Mouse (Mus musculus): ENCODE measurements around the gene Gcnt3.

Gene Gcnt3

GRCm38 (mm10) chr9:70006984-70007383 lies 30.9 kb downstream of the Gcnt3 start:
- DNase-seq (ENCODE audit: low spot score) = no peak

DNA sequence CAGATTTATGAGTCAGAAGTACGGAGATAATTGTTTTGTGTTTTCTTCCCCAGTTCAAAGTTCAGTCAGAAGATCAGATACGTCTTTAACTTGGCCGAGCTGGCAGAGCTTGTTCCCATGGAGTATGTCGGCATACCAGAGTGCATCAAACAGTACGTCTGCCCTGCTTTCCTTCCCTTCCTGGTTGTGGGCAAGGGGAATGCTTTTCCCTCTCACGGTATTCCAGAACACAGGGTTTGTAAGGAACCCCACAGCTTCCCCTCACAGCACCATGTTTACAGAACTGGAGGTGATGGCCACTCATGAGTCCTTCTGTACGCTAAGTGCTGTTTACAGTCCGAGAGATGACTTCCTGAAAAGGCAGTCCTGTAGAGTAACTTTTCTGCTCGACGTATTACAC lies 34.4 kb downstream of the Gcnt3 start:
- DNase-seq (ENCODE audit: low spot score) = no peak

GRCm38 (mm10) chr9:69999318-69999717 lies 38.6 kb downstream of the Gcnt3 start:
- no peak for DNase-seq (ENCODE audit: low spot score)

DNA sequence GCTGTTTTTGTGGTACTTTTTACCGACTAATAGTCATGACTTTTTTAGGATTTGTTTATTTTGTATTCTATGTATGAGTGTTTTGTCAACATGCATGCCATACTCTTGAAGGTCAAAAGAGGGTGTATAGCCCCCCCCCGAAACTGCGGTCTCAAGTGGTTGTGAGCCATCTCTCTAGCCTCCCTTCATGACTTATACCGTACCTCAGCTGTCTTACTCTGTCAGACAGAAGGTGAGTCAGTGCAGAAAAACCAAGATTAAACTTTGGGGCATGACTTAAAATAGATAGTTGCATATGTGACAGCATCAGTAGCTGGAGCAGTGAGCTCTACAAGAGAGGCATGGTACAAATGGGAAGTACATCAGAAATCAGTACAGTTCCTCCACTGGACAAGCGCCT lies 43.3 kb downstream of the Gcnt3 start:
- DNase-seq (ENCODE audit: low spot score) = no peak

- no peak for DNase-seq (ENCODE audit: low spot score)
These were observed 44.4 kb downstream of the Gcnt3 start for GRCm38 (mm10) chr9:69993479-69993878.

DNA sequence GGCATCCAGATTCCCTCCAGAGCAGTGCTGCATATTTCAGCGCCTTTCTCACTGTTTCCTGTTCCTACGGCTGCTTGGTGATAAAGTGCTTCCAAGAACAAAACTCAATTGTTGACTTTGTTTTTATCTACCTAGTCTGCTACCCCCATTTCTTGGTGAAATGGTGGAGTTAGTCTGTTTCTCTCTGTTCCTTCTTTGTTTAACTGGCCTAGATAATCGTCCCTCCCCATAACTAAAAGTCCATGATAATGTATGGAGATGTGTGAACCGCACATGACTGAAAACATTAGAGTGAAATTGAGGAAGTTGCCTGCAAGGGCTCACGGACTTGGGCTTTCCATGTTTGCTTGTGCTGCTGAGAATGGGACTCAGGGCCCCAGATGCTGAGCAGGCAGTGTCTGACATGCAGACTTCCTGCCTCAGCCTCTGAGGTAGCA lies 45.0 kb downstream of the Gcnt3 start:
- DNase-seq (ENCODE audit: low spot score) = no peak

- DNase-seq (ENCODE audit: low spot score) = no peak
These were observed 47.5 kb downstream of the Gcnt3 start for GRCm38 (mm10) chr9:69990346-69990745.

- peak; percentile 96 for DNase-seq (ENCODE audit: low spot score)
These were observed 48.4 kb downstream of the Gcnt3 start, which contains the start of gene Bnip2 for GRCm38 (mm10) chr9:69989303-69990121. Gene Bnip2 (plus strand): TSS chr9:69989466.

- DNase-seq (ENCODE audit: low spot score) = no peak
These were observed 49.1 kb downstream of the Gcnt3 start for GRCm38 (mm10) chr9:69988706-69989302.

DNA sequence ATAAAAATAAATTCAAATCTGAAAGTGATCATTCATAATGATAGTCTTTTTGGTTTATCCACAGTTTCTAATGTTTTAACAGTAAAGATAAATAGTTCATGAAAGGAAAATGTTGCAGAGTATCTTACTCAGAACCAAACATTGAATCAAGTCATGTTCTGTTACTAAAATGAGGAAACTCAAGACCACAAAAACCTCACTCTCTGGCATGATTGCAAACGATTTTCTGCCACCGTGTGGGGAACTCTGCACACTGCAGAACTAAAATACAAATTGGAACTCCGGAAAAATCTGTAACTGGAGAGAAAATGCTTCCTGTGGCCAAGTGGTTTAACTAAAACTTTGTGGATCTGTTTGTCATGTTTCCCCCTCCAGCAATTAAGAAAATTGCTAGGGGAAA lies 50.3 kb downstream of the Gcnt3 start:
- peak; percentile 64 for DNase-seq (ENCODE audit: low spot score)

GRCm38 (mm10) chr9:69986571-69986970 lies 51.3 kb downstream of the Gcnt3 start:
- DNase-seq (ENCODE audit: low spot score) = no peak

GRCm38 (mm10) chr9:69986063-69986462 lies 51.8 kb downstream of the Gcnt3 start:
- no peak for DNase-seq (ENCODE audit: low spot score)

- DNase-seq (ENCODE audit: low spot score) = no peak
These were observed 52.4 kb downstream of the Gcnt3 start for GRCm38 (mm10) chr9:69985526-69985925.
